Mouse (Mus musculus) heart, embryonic 11.5 days (tissue): ENCODE measurements around the gene Pyroxd2. TPM values are rescaled to one million over a fixed set of nuclear protein-coding genes. Genes with fewer than 3 reads are reported as not detected.
"Not testable (repeated sequence)": the region's sequence is repeated elsewhere in the genome, so short reads cannot be mapped to it uniquely, and the experiment has no call there.

ENCODE experiments used
- ATAC-seq: fragments of 200-750 bp; cut with Nextera tagmentation; replicated peaks from 2 replicates; pipeline ENCODE4 v1.8.0; 2017; ENCODE audit warnings: moderate library complexity; ENCODE audit not compliant: insufficient number of reproducible peaks, low FRiP score, low TSS enrichment
- H3K27ac ChIP-seq: fragments of 300-500 bp; sonication (generic); 2 replicates; pipeline ENCODE4 v1.5.1; 2014; ENCODE audit warnings: mild to moderate bottlenecking, low read depth, low read length
- H3K27me3 ChIP-seq: fragments of 300-500 bp; sonication (generic); 2 replicates; pipeline ENCODE4 v1.6.1; 2014; ENCODE audit warnings: mild to moderate bottlenecking, low read length, mixed read lengths; ENCODE audit not compliant: control insufficient read depth, insufficient read depth
- H3K36me3 ChIP-seq: fragments of 300-500 bp; sonication (generic); 2 replicates; pipeline ENCODE4 v1.6.1; 2014; ENCODE audit warnings: mild to moderate bottlenecking, low read length, moderate library complexity, mixed read lengths; ENCODE audit not compliant: control insufficient read depth, insufficient read depth
- H3K4me1 ChIP-seq: fragments of 300-500 bp; sonication (generic); 2 replicates; pipeline ENCODE4 v1.6.1; 2014; ENCODE audit warnings: low read length; ENCODE audit not compliant: control insufficient read depth, insufficient read depth
- H3K4me2 ChIP-seq: fragments of 300-500 bp; sonication (generic); 2 replicates; pipeline ENCODE4 v1.6.1; 2014; ENCODE audit warnings: mild to moderate bottlenecking, moderate library complexity
- H3K4me3 ChIP-seq: fragments of 300-500 bp; sonication (generic); 2 replicates; pipeline ENCODE4 v1.5.1; 2014; ENCODE audit warnings: low read depth, low read length
- H3K9ac ChIP-seq: fragments of 300-500 bp; sonication (generic); 2 replicates; pipeline ENCODE4 v1.6.1; 2014; ENCODE audit warnings: mild to moderate bottlenecking, low read depth, low read length, moderate library complexity
- H3K9me3 ChIP-seq: fragments of 300-500 bp; sonication (generic); replicated peaks from 2 replicates; pipeline ENCODE4 v1.6.1; 2016; ENCODE audit warnings: low read length; ENCODE audit not compliant: control insufficient read depth
- WGBS: fragments of 180-500 bp; shearing (Covaris S2); extraction: QIAGEN DNeasy Blood & Tissue Kit; methylation state at CpG from one replicate; pipeline ENCODE4 v1.1.7; 2014; ENCODE audit not compliant: insufficient replicate concordance; 5-methylcytosine and 5-hydroxymethylcytosine counted together
- polyA plus RNA-seq: library from polyadenylated mRNA; unstranded; fragments of >200 nt; fragmentation: Nextera tagmentation; extraction: Ambion mirVana; gene quantifications from 2 replicates; pipeline ENCODE4 v1.2.1, GENCODE M21; 2014

The Pyroxd2 gene
- polyA plus RNA-seq, 1 experiment from 2014 or later, result 2.3 TPM

DNA sequence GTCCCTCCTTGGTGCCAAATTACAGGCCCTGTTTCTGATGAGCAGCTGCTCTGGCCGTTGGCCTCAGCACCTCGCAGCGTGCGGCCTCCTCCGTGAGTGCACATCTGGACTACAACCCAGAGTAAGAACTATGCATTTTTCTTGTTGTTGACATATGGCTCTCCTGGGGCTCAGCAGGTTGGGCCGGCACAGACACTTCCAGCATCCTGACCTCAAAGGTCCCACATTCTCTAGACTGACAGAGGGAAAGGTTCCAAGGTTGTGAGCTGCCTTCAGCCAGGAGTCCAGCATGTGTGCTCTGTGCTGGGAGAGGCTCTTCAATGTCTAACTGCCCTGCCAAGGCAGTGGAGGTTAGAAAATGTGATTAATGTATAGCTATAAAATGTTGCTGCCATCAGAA is 55.2 kb downstream of the Pyroxd2 start:
- Histone ChIP-seq H3K27ac (no peak overlapping the region), H3K27me3 (no peaks in the 10 kb centered on the region), H3K4me3 (no peak overlapping the region), H3K9me3 (no peaks in the 10 kb centered on the region), H3K4me2 (no peak overlapping the region), H3K9ac (no peak overlapping the region), H3K36me3 (no peaks in the 10 kb centered on the region), H3K4me1 (0 out of 2 replicates have a peak, but pooled peaks cover 4% of the 10 kb centered on the region)
- no peak for ATAC-seq
- 67% methylated on average over 6 of the region's 6 CpGs for WGBS

DNA sequence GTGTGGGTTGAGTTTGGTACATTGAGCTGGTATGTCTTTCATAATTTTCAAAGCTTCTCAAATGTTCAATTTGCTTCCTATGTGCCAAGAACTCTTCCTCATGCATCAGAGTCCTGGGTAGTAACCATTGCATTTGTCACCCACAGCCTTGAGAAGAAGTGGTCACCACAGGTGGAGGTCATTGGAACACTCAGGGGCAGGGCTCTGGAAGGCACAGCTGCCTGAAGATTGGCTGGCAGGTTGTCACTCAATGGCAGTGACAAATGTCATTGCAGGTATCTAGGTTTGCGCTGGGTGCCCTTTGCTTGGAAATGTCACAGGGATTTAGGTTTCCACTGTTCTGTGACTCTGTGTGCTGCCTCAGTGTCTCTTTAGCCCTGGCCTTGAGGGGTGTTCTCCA is 62.3 kb downstream of the Pyroxd2 start:
- 65% methylated on average over 1 of the region's 1 CpGs for WGBS
- H3K36me3 ChIP-seq, result no peaks in the 10 kb centered on the region

DNA sequence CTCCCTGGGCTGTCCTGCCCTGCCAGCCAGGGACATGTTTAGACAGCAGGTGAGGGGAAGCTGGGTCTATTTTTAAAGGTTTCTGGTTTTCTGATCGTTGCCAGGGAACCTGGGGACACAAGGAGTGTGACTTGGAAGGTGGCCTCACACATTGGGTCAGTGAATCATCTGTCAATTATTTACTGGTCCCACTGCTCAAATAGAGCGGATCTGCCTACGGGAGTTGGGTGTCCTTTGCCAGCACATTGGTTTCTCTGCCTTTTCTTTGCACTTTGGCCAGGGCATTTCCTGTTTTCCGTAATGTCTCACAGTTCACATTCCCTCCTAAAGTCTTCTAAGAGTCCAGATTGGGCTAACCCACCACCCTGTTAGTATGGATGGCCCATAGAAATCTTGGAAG is 62.8 kb downstream of the Pyroxd2 start:
- no peak for ATAC-seq
- no peak overlapping the region for H3K9ac ChIP-seq
- H3K4me1 ChIP-seq, result no peaks in the 10 kb centered on the region
- no peaks in the 10 kb centered on the region for H3K36me3 ChIP-seq
- H3K27me3 ChIP-seq, result no peaks in the 10 kb centered on the region
- no peak overlapping the region for H3K4me3 ChIP-seq
- H3K27ac ChIP-seq, result no peak overlapping the region
- no peak overlapping the region for H3K4me2 ChIP-seq
- 68% methylated on average over 4 of the region's 4 CpGs for WGBS
- no peaks in the 10 kb centered on the region for H3K9me3 ChIP-seq

More for the DNA sequence above, 62.3 kb downstream of the Pyroxd2 start:
- no peak overlapping the region for H3K27ac ChIP-seq
- ATAC-seq, result no peak
- H3K9ac ChIP-seq, result no peak overlapping the region
- H3K9me3 ChIP-seq, result no peaks in the 10 kb centered on the region
- H3K27me3 ChIP-seq, result no peaks in the 10 kb centered on the region
- H3K4me2 ChIP-seq, result no peak overlapping the region
- no peak overlapping the region for H3K4me3 ChIP-seq
- no peaks in the 10 kb centered on the region for H3K4me1 ChIP-seq

DNA sequence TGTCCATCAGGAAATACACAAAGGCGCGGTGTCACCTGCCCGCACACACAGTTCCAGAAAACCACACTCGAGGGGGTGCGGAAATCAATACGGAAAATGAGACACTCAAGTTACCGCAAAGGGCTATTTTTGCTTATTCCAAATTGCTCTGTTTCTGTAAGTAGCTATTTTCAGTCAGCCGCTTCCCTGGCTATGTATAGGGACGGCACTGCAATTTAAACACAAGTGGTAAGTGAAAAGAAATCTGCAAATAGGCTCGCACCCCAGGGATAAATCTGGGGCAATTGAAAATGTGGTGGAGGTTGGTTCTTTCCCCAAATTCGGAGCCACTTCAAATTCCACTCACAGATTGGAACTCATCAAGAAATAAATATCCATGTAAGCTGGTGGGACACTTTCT is 63.3 kb downstream of the Pyroxd2 start:
- H3K27ac ChIP-seq, result no peak overlapping the region
- no peak for ATAC-seq
- H3K9ac ChIP-seq, result no peak overlapping the region
- WGBS, result 75% methylated on average over 11 of the region's 11 CpGs
- H3K4me3 ChIP-seq, result no peak overlapping the region
- H3K36me3 ChIP-seq, result no peaks in the 10 kb centered on the region
- H3K4me1 ChIP-seq, result no peaks in the 10 kb centered on the region
- no peak overlapping the region for H3K4me2 ChIP-seq
- H3K27me3 ChIP-seq, result no peaks in the 10 kb centered on the region
- no peaks in the 10 kb centered on the region for H3K9me3 ChIP-seq

DNA sequence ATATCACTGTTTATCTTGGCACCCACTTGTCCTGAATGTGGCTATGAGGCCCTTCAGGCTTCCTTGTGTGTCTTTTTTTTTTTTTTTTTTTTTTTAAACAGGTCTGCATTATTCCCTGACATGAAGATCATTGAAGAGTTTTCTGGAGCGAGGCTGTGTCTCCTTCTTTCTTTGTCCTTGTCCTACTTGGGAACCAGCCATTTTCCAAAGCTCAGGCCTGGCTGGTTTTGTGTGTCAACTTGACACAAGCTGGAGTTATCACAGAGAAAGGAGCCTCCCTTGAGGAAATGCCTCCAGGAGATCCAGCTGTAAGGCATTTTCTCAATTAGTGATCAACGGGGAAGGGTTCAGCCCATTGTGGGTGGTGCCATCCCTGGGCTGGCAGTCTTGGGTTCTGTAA is 69.8 kb downstream of the Pyroxd2 start:
- not testable (repeated sequence) for H3K27me3 ChIP-seq, H3K9me3 ChIP-seq, H3K4me3 ChIP-seq, H3K9ac ChIP-seq, H3K27ac ChIP-seq, H3K4me2 ChIP-seq, H3K4me1 ChIP-seq, ATAC-seq, H3K36me3 ChIP-seq
- 75% methylated on average over 2 of the region's 2 CpGs for WGBS

DNA sequence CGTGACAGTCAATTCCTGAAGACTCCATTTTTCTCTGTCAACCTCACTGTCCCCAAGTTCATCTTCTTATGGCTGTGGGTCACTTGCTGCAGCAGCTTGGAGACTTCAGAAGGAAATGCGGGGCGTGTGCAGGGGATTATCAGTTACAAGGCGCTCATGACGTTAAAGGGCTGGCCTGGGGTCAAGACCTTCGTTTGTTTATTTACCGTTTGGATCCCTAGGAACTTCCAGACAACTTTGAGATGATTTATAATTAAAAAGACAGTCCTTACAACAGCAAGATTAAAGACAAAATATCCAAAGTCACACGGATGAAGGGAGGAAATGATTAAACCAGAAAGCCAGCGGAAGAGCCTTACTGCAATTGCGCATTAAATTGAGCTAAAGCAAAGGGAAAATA is 74.4 kb downstream of the Pyroxd2 start:
- no peak overlapping the region for H3K27ac ChIP-seq
- peaks cover 4% of the 10 kb centered on the region; the same call in 1 of the 2 replicates for H3K4me1 ChIP-seq
- H3K4me2 ChIP-seq, result no peak overlapping the region
- ATAC-seq, result no peak
- H3K27me3 ChIP-seq, result no peaks in the 10 kb centered on the region
- WGBS, result 55% methylated on average over 10 of the region's 10 CpGs
- no peaks in the 10 kb centered on the region for H3K36me3 ChIP-seq
- H3K9ac ChIP-seq, result no peak overlapping the region
- no peak overlapping the region for H3K4me3 ChIP-seq
- no peaks in the 10 kb centered on the region for H3K9me3 ChIP-seq

DNA sequence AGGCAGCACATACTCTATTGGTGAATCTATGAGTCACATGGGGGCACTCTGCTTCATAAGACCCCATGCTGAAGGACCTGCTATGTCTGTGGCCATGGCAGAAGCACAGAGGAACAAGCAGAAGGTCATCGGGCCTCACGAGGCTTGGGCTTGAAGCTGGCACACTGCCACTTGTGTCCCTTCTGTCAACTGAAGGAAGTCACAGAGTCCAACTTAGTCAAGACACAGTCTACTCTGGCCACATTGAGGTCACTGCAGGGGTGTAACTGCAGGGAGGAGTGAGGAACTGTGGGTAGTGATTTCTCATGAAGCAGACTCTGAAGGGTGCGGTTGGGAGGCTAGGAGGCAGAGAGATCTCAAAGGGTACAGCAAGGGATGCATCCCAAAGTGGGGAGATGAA is 75.1 kb downstream of the Pyroxd2 start:
- Histone ChIP-seq H3K9ac (no peak overlapping the region), H3K27ac (no peak overlapping the region), H3K36me3 (no peaks in the 10 kb centered on the region), H3K4me3 (no peak overlapping the region), H3K4me1 (peaks cover 4% of the 10 kb centered on the region; the same call in 1 of the 2 replicates), H3K4me2 (no peak overlapping the region), H3K27me3 (no peaks in the 10 kb centered on the region), H3K9me3 (no peaks in the 10 kb centered on the region)
- ATAC-seq, result no peak
- WGBS, result 93% methylated on average over 3 of the region's 3 CpGs

DNA sequence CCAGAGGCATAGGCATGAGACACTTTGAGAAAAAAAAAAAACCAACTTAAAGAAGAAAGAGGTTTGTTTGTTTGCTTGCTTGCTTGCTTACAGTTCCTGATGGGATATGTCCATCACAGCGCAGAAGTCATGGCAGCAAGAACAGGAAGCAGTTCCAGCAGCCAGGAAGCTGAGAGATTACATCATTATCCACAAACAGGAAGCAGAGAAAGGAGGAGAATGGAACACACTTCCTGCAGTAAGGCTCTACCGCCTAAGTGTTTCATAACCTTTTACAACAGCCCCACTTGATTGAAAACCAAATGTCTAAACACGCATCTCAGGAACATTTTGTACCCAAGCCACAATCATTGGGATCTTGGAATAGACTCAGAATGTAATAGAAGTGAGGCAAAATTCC is 75.6 kb downstream of the Pyroxd2 start:
- H3K9me3 ChIP-seq, result no peaks in the 10 kb centered on the region
- H3K4me1 ChIP-seq, result peaks cover 4% of the 10 kb centered on the region; the same call in 1 of the 2 replicates
- 78% methylated on average over 3 of the region's 3 CpGs for WGBS
- no peak overlapping the region for H3K9ac ChIP-seq
- H3K36me3 ChIP-seq, result no peaks in the 10 kb centered on the region
- H3K27me3 ChIP-seq, result no peaks in the 10 kb centered on the region
- ATAC-seq, result no peak
- no peak overlapping the region for H3K4me3 ChIP-seq
- no peak overlapping the region for H3K4me2 ChIP-seq
- no peak overlapping the region for H3K27ac ChIP-seq
